Mouse (Mus musculus) C2C12 (cell line): Measurements from ENCODE around the gene Qpctl. TPM values are rescaled to one million over a fixed set of nuclear protein-coding genes. Genes with fewer than 3 reads are reported as not detected.
A peak's percentile ranks its signal among the peaks of the same experiment; 100 is the strongest.

ENCODE experiments used
- H3K27me3 ChIP-seq: one replicate; pipeline ENCODE4 v1.6.1; 2011; ENCODE audit not compliant: control insufficient read depth, insufficient read depth, insufficient read length
- H3K36me3 ChIP-seq: one replicate; pipeline ENCODE4 v1.6.1; 2011; ENCODE audit not compliant: control insufficient read depth, insufficient read depth
- H3K4me3 ChIP-seq: one replicate; pipeline ENCODE4 v1.5.1; 2011; ENCODE audit warnings: mild to moderate bottlenecking, control low read depth; ENCODE audit not compliant: poor library complexity, insufficient read depth, severe bottlenecking
- H3K79me2 ChIP-seq: one replicate; pipeline ENCODE4 v1.6.1; 2011; ENCODE audit not compliant: control insufficient read depth, insufficient read depth
- H3K79me3 ChIP-seq: one replicate; pipeline ENCODE4 v1.6.1; 2011; ENCODE audit warnings: low read depth, control low read depth
- H3ac ChIP-seq: one replicate; pipeline ENCODE3; 2011; ENCODE audit warnings: low read depth; ENCODE audit not compliant: control insufficient read depth, insufficient read length
- CEBPB ChIP-seq: IDR thresholded peaks from one replicate; pipeline ENCODE4 v1.6.1; 2011; ENCODE audit warnings: low read depth, mild to moderate bottlenecking, control low read depth, moderate library complexity
- CTCF ChIP-seq: IDR thresholded peaks from one replicate; pipeline ENCODE4 v1.5.1; 2011; ENCODE audit not compliant: control insufficient read depth, insufficient read depth, insufficient read length
- FOSL1 ChIP-seq: IDR thresholded peaks from one replicate; pipeline ENCODE4 v1.8.0; 2011; ENCODE audit warnings: mild to moderate bottlenecking, low read length; ENCODE audit not compliant: poor library complexity, insufficient read depth, severe bottlenecking
- MAX ChIP-seq: IDR thresholded peaks from one replicate; pipeline ENCODE4 v1.6.1; 2011; ENCODE audit warnings: mild to moderate bottlenecking, control low read depth
- MYOD1 ChIP-seq: IDR thresholded peaks from one replicate; pipeline ENCODE4 v1.6.1; 2011; ENCODE audit warnings: low read depth; ENCODE audit not compliant: control insufficient read depth, insufficient read length
- MYOG ChIP-seq: IDR thresholded peaks from one replicate; pipeline ENCODE4 v1.6.1; 2011; ENCODE audit not compliant: control insufficient read depth, insufficient read length; ENCODE audit errors: extremely low read depth
- USF1 ChIP-seq: IDR thresholded peaks from one replicate; pipeline ENCODE4 v1.6.1; 2011; ENCODE audit warnings: low read depth, mild to moderate bottlenecking, control low read depth, moderate library complexity
- polyA plus RNA-seq: library from polyadenylated mRNA; unstranded; fragments of >200 nt; fragmentation: generic; extraction: Trizol; gene quantifications from one replicate; pipeline ENCODE4 v1.2.1, GENCODE M21; 2012; ENCODE audit warnings: missing spikeins

The Qpctl gene
- polyA plus RNA-seq, 1 experiment: 12.3 TPM

DNA sequence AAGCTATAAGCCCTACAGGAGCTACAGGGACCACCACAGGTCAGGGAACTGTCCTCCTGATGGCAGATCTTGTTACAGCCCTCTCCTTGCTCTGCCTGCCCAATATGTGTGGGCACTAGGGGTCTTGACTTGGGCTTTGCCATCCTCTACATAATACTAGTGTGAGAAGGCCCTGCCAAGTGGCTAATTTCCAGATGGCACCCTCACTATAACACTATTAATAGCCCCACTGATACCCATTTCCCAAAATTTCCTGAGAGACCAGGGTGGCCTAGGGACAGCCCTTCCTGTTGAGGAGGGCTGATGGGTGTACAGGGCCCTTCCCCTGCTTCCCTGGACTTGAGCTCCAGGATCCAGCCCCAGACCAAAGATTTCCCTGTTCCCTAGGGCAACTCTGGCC is 51.2 kb downstream of the Qpctl start:
- H3K36me3 ChIP-seq: peaks cover 5% of the 10 kb centered on the region
- H3K79me2 ChIP-seq: no peaks in the 10 kb centered on the region
- H3K79me3 ChIP-seq: no peaks in the 10 kb centered on the region
- TF ChIP-seq MAX (no peak), MYOD1 (no peak), CTCF (no peak), USF1 (no peak), CEBPB (no peak), FOSL1 (no peak), MYOG (no peak)
- no peak overlapping the region for H3K4me3 ChIP-seq
- no peaks in the 10 kb centered on the region for H3K27me3 ChIP-seq
- H3ac ChIP-seq: no peak overlapping the region

DNA sequence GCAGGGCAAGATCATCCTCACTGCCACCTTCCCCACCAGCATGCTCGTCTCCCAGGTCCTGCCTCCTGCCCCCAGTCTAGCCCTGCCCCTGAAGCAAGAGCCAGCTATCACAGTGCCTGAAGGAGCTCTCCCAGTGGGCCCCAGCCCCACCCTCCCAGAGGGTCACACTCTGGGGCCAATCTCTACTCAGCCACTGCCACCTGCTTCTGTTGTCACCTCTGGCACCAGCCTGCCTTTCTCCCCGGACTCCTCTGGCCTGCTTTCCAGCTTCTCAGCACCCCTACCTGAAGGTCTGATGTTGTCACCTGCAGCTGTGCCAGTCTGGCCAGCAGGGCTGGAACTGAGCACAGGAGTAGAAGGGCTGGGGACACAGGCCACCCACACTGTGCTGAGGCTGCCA is 51.9 kb downstream of the Qpctl start:
- Histone ChIP-seq H3K79me3 (no peaks in the 10 kb centered on the region), H3ac (no peak overlapping the region), H3K36me3 (peaks cover 5% of the 10 kb centered on the region), H3K79me2 (no peaks in the 10 kb centered on the region), H3K4me3 (no peak overlapping the region), H3K27me3 (no peaks in the 10 kb centered on the region)
- TF ChIP-seq FOSL1: no peak
- no peak for TF ChIP-seq MYOG
- no peak for TF ChIP-seq CTCF
- TF ChIP-seq MAX: no peak
- no peak for TF ChIP-seq CEBPB
- TF ChIP-seq USF1: no peak
- no peak for TF ChIP-seq MYOD1

DNA sequence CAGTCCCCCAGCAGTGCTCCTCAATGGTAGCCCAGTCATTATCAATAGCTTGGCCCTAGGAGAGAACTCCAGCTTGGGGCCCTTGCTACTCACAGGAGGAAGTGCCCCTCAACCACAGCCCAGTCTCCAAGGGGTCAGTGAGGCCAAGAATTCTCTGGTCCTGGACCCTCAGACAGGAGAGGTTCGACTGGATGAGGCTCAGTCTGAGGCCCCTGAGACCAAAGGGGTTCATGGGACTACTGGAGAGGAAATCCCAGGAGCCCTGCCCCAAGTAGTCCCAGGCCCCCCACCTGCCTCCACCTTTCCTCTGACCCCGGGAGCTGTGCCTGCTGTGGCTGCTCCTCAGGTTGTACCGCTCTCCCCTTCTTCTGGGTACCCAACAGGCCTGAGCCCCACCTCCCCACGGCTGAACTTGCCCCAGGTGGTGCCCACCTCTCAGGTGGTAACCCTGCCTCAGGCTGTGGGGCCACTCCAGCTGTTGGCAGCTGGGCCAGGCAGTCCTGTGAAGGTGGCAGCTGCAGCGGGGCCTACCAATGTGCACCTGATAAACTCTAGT is 52.6 kb downstream of the Qpctl start:
- Histone ChIP-seq H3K27me3 (no peaks in the 10 kb centered on the region), H3K79me3 (no peaks in the 10 kb centered on the region), H3K36me3 (peaks cover 5% of the 10 kb centered on the region), H3K4me3 (no peak overlapping the region), H3K79me2 (no peaks in the 10 kb centered on the region), H3ac (no peak overlapping the region)
- no peak for TF ChIP-seq USF1
- TF ChIP-seq FOSL1: no peak
- TF ChIP-seq MAX: no peak
- TF ChIP-seq CTCF: no peak
- TF ChIP-seq MYOD1: no peak
- no peak for TF ChIP-seq CEBPB
- no peak for TF ChIP-seq MYOG

DNA sequence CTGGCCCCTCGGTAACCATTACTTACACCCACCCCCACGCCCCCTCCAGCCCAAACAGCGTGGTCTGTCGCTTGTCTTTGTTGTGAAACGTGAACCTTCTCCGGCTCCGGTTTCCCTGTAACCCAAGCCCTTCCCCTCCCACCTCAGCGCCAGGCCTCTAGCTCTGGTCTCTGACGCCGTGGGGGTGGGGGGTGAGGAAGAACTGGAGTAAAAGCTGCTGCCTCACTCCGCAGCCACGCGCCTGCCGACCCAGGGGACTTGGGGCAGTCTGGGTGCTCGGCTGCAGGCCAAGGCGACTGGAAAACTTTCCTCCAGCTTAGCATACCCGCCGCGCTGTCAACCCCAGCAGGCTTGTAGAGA is 53.4 kb downstream of the Qpctl start:
- Histone ChIP-seq H3K36me3 (peaks cover 9% of the 10 kb centered on the region), H3K79me2 (no peaks in the 10 kb centered on the region), H3K79me3 (no peaks in the 10 kb centered on the region), H3K4me3 (peak overlapping the region; percentile 29), H3K27me3 (no peaks in the 10 kb centered on the region), H3ac (no peak overlapping the region)
- TF ChIP-seq MAX: peak; percentile 73
- TF ChIP-seq MYOD1: no peak

DNA sequence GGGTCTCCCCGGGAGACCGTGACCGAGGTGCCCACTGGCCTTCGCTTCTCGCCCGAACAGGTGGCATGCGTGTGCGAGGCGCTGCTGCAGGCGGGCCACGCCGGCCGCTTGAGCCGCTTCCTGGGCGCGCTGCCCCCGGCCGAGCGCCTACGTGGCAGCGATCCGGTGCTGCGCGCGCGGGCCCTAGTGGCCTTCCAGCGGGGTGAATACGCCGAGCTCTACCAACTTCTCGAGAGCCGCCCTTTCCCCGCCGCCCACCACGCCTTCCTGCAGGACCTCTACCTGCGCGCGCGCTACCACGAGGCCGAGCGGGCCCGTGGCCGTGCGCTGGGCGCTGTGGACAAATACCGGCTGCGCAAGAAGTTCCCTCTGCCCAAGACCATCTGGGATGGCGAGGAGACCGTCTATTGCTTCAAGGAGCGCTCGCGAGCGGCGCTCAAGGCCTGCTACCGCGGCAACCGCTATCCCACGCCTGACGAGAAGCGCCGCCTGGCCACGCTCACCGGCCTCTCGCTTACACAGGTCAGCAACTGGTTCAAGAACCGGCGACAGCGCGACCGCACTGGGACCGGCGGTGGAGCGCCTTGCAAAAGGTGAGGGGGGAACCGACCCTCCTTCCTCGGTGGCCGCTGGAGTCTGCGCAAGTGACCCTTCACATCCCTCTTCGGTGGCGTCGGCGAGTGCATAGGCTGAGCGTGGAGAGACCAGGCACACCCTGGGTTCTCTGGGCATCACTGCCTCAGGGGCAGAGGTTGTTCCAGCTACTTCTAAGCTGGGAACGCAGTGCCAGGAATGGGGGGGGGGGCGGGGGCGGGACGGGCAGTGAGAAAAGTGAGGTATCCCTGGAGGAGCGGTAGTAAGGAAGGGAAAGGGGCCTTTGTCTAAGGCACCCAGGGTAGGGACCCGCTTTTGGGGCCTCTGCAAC is 54.0 kb downstream of the Qpctl start:
- H3K4me3 ChIP-seq: peak overlapping the region; percentile 29
- H3K27me3 ChIP-seq: no peaks in the 10 kb centered on the region
- H3K36me3 ChIP-seq: peaks cover 15% of the 10 kb centered on the region
- TF ChIP-seq CEBPB: no peak
- no peak for TF ChIP-seq FOSL1
- no peak for TF ChIP-seq MAX
- no peak for TF ChIP-seq MYOD1
- no peak for TF ChIP-seq CTCF
- no peak for TF ChIP-seq USF1
- no peak for TF ChIP-seq MYOG
- peak overlapping the region; percentile 80 for H3ac ChIP-seq
- no peaks in the 10 kb centered on the region for H3K79me3 ChIP-seq
- H3K79me2 ChIP-seq: no peaks in the 10 kb centered on the region
